Mouse (Mus musculus): ENCODE results near the gene Suclg2.

DNA sequence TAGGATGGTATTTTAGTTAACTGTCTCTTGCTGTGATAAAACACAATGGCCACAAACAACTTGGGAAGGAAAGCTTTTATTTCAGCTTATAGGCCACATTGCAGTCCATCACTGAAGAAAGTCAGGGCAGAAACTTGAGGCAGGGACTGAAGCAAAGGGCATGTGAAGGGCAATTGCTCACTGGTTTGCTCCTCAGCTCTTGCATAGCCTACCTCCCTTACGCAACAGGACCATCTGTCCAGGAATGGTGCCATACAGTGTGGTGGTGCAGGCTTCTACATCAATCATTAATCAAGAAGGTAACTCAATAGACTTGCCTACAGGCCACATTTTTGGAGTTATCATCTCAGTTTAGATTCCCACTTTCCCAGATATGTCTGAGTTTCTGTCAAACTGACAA lies 206.9 kb downstream of the Suclg2 start:
- no peak for TF ChIP-seq CTCF (IDR thresholded peaks at IDR 0.05; ENCODE audit: borderline replicate concordance, insufficient read depth, low read depth, low read length)
- TF ChIP-seq POLR2A (IDR thresholded peaks at IDR 0.05; ENCODE audit: borderline replicate concordance, insufficient read depth, low read length): no peak

Measured in cerebellum, adult 2 months (tissue).